Mouse (Mus musculus) limb, embryonic 15.5 days (tissue): Measurements from ENCODE around the gene Herpud1. TPM values are rescaled to one million over a fixed set of nuclear protein-coding genes. Genes with fewer than 3 reads are reported as not detected.

Source experiments
- ATAC-seq: fragments of 200-750 bp; cut with Nextera tagmentation; 2 replicates; pipeline ENCODE4 v1.8.0; 2017; ENCODE audit warnings: low read depth, moderate TSS enrichment; ENCODE audit not compliant: insufficient number of reproducible peaks, low FRiP score, low TSS enrichment
- H3K27ac ChIP-seq: fragments of 300-500 bp; sonication (generic); 2 replicates; pipeline ENCODE4 v1.5.1; 2015; ENCODE audit warnings: moderate library complexity, mild to moderate bottlenecking, inconsistent platforms
- H3K27me3 ChIP-seq: fragments of 300-500 bp; sonication (generic); 2 replicates; pipeline ENCODE4 v1.6.1; 2015; ENCODE audit warnings: inconsistent platforms
- H3K36me3 ChIP-seq: fragments of 300-500 bp; sonication (generic); 2 replicates; pipeline ENCODE4 v1.6.1; 2015; ENCODE audit warnings: inconsistent platforms
- H3K4me1 ChIP-seq: fragments of 300-500 bp; sonication (generic); 2 replicates; pipeline ENCODE4 v1.6.1; 2015; ENCODE audit warnings: inconsistent platforms
- H3K4me2 ChIP-seq: fragments of 300-500 bp; sonication (generic); 2 replicates; pipeline ENCODE4 v1.6.1; 2015; ENCODE audit warnings: mild to moderate bottlenecking, inconsistent platforms
- H3K4me3 ChIP-seq: fragments of 300-500 bp; sonication (generic); 2 replicates; pipeline ENCODE4 v1.5.1; 2015; ENCODE audit warnings: mild to moderate bottlenecking, inconsistent platforms
- H3K9ac ChIP-seq: fragments of 300-500 bp; sonication (generic); 2 replicates; pipeline ENCODE4 v1.6.1; 2015; ENCODE audit warnings: inconsistent platforms
- H3K9me3 ChIP-seq: fragments of 300-500 bp; sonication (generic); 2 replicates; pipeline ENCODE4 v1.6.1; 2016; ENCODE audit warnings: inconsistent platforms
- WGBS: fragments of 180-500 bp; shearing (Covaris S2); methylation state at CpG from one replicate; pipeline ENCODE4 v1.1.7; 2015; 5-methylcytosine and 5-hydroxymethylcytosine counted together
- polyA plus RNA-seq: library from polyadenylated mRNA; unstranded; fragments of >200 nt; fragmentation: Nextera tagmentation; extraction: Ambion mirVana; gene quantifications from 2 replicates; pipeline ENCODE4 v1.2.1, GENCODE M21; 2015

Gene Herpud1
- polyA plus RNA-seq, 1 experiment from 2014 or later = 97.6 TPM

DNA sequence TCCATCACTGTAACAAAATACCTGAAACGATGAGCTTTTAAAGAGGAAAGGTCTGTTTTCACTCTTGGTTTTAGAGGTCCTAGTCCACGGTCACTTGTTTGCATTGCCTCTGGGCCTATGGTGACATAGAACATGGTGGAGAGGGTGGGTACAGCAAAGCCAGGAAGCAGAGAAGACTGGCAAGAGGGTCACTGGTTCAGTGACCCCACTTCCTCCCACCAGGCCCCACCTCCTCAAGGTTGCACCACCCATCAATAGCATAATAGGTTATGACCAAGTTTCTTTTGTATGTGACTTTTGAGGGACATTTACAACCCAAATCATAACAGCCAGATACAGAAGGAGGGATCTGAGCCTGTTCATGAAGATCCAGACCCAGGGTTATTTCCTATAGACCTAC, 9.7 kb upstream of the Herpud1 start:
- Histone ChIP-seq H3K27me3 (no peaks in the 10 kb centered on the region), H3K4me2 (no peak overlapping the region), H3K4me1 (peaks cover 10% of the 10 kb centered on the region), H3K36me3 (no peaks in the 10 kb centered on the region), H3K9ac (no peak overlapping the region), H3K9me3 (no peaks in the 10 kb centered on the region), H3K4me3 (no peak overlapping the region), H3K27ac (no peak overlapping the region)
- ATAC-seq = no peak
- 84% methylated on average over 2 of the region's 2 CpGs for WGBS

DNA sequence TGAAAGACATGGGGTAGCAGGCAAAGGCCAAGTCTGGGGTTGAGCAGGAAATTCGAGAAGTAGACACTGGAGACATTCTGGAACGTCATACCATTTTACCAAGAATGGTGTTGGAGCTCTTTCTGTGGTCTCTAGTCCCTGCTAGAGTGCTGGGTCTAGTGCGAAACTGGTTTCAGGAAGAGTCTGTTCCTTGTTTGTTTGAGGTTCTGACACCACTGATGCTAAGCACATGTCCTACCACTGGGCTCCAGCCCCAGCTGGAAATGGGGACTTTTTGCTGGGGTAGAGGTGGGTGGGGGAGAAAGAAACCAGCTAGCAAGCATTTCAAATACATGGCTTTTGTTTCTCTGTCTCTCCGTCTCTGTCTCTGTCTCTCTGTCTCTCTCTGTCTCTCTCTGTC, 9.2 kb upstream of the Herpud1 start:
- ATAC-seq = no peak
- peaks cover 10% of the 10 kb centered on the region for H3K4me1 ChIP-seq
- H3K9ac ChIP-seq = no peak overlapping the region
- no peak overlapping the region for H3K27ac ChIP-seq
- 78% methylated on average over 4 of the region's 4 CpGs for WGBS
- H3K27me3 ChIP-seq = no peaks in the 10 kb centered on the region
- no peak overlapping the region for H3K4me3 ChIP-seq
- no peaks in the 10 kb centered on the region for H3K36me3 ChIP-seq
- no peaks in the 10 kb centered on the region for H3K9me3 ChIP-seq
- H3K4me2 ChIP-seq = no peak overlapping the region

DNA sequence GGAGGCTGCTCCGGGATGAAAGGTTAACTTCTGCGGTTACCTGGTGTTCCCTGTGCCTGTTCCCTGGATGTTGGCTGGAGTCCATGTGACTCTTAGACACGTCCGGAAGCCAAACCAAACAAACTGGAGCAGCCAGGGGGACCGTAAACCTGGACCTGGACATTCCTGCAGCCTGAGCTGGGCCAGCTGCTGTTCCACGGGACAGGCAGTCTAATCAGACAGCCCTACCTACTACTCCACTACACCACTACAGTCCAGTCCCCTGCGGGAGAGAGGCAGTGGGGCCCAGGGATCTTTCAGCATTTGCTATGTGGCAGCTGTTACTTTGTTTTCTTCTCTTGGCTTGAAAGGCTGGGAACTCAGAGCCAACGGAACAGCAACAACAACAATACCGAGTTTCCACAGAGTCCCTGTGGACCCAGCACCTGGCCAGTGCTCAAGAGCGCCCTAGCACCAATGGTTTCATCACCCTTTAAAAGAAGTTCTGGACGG, 8.5 kb upstream of the Herpud1 start:
- Histone ChIP-seq H3K4me3 (no peak overlapping the region), H3K9ac (no peak overlapping the region), H3K36me3 (no peaks in the 10 kb centered on the region), H3K9me3 (no peaks in the 10 kb centered on the region), H3K27me3 (no peaks in the 10 kb centered on the region), H3K4me2 (no peak overlapping the region), H3K4me1 (peaks cover 7% of the 10 kb centered on the region), H3K27ac (peak overlapping the region; percentile 14)
- WGBS = 31% methylated on average over 11 of the region's 11 CpGs
- no peak for ATAC-seq

DNA sequence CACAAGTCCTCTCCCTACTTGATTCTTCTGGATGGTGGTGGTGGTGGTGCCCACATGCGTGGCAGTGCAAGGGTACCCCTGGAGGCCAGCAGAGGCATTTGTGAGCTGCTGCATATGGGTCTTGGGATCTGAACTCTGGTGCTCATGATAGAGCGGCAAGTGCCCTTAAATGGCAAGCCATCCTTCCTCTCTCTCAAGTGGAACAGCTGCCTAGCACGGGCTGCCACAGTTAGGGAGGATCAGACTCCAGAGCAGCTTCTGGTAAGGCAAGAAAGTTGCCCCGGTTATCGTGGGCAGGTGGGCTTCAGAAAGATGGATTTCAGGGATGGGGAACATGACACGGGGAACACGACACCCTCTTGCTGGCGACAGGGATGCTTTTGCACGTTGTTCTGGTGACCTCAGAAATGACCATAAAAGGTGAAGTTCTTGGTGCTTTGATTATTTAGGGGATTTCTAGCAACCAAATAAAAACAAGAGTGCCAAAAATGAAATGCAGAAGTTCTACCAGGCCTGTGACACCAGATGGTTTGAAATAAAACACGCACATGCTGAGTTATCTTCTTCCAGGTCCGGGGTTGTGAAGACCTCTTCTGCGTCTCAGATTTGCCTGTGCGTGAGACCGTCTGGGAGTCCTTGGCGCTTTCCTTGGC, 7.3 kb upstream of the Herpud1 start:
- Histone ChIP-seq H3K36me3 (no peaks in the 10 kb centered on the region), H3K4me3 (no peak overlapping the region), H3K4me2 (no peak overlapping the region), H3K9me3 (no peaks in the 10 kb centered on the region), H3K4me1 (peaks cover 7% of the 10 kb centered on the region), H3K27ac (no peak overlapping the region), H3K9ac (no peak overlapping the region), H3K27me3 (no peaks in the 10 kb centered on the region)
- no peak for ATAC-seq
- WGBS = 77% methylated on average over 15 of the region's 15 CpGs

DNA sequence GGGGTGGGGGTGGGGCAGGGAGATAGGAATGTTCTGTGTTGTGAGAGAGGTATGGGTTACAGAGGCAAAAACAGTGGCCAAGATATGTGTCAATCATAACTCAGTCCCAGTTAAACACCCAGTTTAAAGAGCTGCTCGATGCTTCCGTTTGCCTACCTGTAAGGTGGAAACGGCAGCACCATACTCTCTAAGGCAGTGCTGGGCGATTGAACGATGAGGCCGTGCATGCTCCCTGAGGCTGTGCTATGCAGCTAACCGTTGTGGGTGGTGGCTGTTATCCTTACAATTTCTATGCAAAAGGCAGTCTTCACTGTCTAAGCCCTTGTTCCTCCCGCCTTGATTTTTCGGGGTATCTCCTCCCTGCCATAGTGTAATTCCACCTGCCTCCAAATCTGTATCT, 6.6 kb upstream of the Herpud1 start:
- WGBS = 91% methylated on average over 9 of the region's 9 CpGs
- Histone ChIP-seq H3K4me2 (no peak overlapping the region), H3K4me1 (peaks cover 7% of the 10 kb centered on the region), H3K9me3 (no peaks in the 10 kb centered on the region), H3K36me3 (no peaks in the 10 kb centered on the region), H3K27ac (no peak overlapping the region), H3K4me3 (no peak overlapping the region), H3K9ac (no peak overlapping the region), H3K27me3 (no peaks in the 10 kb centered on the region)
- no peak for ATAC-seq

DNA sequence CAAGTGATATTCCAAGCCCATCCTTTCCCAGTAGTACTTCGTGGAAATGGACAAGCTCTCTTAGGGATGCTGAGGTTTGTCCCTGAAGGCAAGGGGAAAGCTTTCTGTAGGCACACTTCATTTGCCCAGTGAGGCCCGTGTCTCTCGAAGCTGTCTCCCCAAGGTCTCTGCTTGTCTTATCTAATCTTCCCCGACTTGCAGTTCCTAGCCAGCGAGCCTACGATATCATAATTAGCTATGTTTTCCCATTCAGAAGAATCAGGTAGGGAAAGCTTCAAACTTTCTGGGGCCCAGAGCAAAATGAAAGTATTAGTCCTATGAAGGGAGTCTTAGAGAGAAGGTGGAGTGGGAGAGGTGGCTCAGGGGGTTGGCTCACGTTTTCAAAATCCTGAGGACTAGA, 2.1 kb upstream of the Herpud1 start:
- H3K4me1 ChIP-seq = peaks cover 12% of the 10 kb centered on the region; the same call in 1 of the 2 replicates
- WGBS = 90% methylated on average over 7 of the region's 7 CpGs
- H3K9ac ChIP-seq = no peak overlapping the region
- no peak overlapping the region for H3K4me3 ChIP-seq
- H3K9me3 ChIP-seq = no peaks in the 10 kb centered on the region
- ATAC-seq = no peak
- no peak overlapping the region for H3K27ac ChIP-seq
- no peaks in the 10 kb centered on the region for H3K36me3 ChIP-seq
- no peaks in the 10 kb centered on the region for H3K27me3 ChIP-seq
- no peak overlapping the region for H3K4me2 ChIP-seq

DNA sequence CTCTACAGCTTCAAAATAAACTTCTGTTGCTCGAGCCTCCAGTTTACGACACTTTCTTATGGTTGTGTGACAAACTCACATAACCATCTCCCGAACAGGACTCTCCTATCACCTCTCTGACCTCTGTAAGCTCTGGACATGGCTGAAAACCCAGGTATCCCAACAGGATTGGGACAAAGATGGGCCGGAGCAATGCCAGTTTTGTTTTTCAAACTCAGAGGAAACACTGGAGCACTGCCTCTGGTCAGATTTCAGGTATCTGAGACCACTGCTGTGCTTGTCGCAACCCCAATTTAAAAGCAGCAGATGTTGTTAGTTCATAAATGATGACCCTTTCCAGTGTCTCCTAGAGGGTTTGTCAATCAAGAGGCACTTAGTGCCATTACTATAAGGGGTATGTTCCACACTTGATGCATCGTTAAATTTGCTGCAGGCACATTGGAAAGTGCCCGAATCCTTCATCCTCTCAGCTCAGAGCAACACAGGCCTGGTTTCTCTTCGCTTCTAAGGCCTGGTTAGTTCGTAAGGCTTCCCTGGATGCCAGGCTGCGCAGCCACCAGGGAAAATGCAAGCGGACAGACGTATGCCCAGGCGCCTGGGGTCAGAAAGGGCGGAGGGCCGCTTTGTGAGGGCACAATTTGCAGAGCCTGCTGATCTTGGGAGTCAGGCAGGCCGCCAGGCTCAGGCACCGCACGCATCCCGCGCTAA, 578 bp upstream of the Herpud1 start:
- Histone ChIP-seq H3K27ac (peak overlapping the region; percentile 89), H3K9ac (peak overlapping the region; percentile 88), H3K4me1 (peaks cover 12% of the 10 kb centered on the region; the same call in 1 of the 2 replicates), H3K4me3 (peak overlapping the region; percentile 88), H3K4me2 (peak overlapping the region; percentile 89), H3K27me3 (no peaks in the 10 kb centered on the region), H3K36me3 (peaks cover 15% of the 10 kb centered on the region), H3K9me3 (no peaks in the 10 kb centered on the region)
- WGBS = 20% methylated on average over 20 of the region's 20 CpGs
- no peak for ATAC-seq

DNA sequence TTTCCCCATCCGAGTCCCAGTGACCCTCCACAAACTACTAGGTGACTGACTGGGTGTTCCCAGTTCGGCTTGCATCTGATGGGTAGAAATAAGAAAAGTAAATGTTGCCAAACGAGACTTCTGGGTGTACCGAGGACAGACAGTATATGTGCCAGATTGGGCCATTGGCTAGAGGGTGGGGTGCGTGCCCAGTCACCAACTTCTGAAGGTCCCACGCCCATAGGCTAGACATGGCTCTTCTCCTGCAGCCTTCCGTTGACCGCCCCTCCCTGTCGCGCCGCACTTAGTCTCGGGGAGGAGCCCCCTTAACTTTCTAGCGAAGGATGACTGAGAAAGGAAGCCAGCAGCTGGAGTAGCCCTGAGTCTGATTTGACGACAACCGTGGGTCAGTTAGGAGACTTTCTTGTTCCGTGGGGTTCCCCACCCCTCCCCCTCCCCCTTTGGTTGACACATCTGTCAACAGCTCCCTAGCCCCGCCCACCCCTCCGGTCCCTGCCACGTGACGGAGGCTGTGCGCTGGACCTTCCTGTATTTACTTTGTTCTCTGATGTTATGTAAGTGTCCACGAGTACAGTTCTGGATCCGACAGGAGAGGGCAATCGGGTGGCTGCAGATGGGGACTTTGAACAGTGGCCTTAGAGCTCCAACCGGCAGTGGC, 918 bp downstream of the Herpud1 start:
- H3K9me3 ChIP-seq = no peaks in the 10 kb centered on the region
- H3K4me2 ChIP-seq = peak overlapping the region; percentile 89
- peaks cover 30% of the 10 kb centered on the region for H3K36me3 ChIP-seq
- peak; percentile 37; the same call in 1 of the 2 replicates for ATAC-seq
- H3K9ac ChIP-seq = peak overlapping the region; percentile 88
- H3K4me1 ChIP-seq = peaks cover 12% of the 10 kb centered on the region; the same call in 1 of the 2 replicates
- H3K27ac ChIP-seq = peak overlapping the region; percentile 89
- no peaks in the 10 kb centered on the region for H3K27me3 ChIP-seq
- H3K4me3 ChIP-seq = peak overlapping the region; percentile 88
- WGBS = under 1% methylated on average over 25 of the region's 25 CpGs

DNA sequence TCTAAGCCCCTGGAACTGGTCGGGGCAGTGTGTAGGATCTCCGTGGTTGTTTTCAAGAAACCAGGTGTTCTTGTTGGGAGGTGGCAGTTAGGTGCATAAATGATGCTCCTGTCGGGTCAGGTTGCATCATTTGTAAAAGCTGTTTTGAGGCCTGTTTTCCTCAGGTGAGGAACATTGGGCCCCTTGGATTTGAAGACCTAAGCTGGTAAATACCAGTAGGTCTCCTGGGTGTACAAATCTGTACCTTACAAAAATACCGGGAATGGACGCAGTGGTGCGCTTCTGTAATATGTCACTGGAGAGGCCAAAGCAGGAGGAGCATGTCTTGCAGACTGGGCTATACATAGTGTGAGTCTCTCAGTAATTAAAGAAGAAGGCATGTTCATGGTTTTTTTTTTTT, 1.5 kb downstream of the Herpud1 start:
- Histone ChIP-seq H3K36me3 (peaks cover 36% of the 10 kb centered on the region), H3K4me2 (peak overlapping the region; percentile 89), H3K27ac (peak overlapping the region; percentile 89; the same call in 1 of the 2 replicates), H3K9ac (no peak overlapping the region), H3K27me3 (no peaks in the 10 kb centered on the region), H3K4me3 (peak overlapping the region; percentile 88), H3K4me1 (peaks cover 12% of the 10 kb centered on the region; the same call in 1 of the 2 replicates), H3K9me3 (no peaks in the 10 kb centered on the region)
- 21% methylated on average over 6 of the region's 6 CpGs for WGBS
- ATAC-seq = no peak

DNA sequence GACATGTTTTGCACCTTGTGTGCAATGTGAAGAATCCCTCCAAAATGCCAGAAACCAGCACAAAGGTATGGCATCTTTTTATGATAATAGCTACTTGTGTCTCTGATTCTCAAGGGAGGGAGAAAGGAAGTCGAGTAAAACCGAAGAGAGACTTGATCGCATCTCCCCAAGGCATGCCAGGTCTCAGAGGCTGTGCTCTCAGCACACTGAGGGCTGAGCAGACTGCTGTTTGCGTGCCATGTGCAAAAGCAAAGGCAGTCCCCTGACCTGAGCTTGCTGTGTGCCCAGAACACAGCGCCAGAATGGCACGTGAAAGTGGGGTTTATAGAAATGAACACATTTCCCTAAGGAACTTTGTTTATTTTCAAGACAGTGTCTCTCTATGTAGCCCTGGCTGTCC, 3.3 kb downstream of the Herpud1 start:
- H3K4me1 ChIP-seq = peaks cover 12% of the 10 kb centered on the region; the same call in 1 of the 2 replicates
- no peak overlapping the region for H3K4me2 ChIP-seq
- no peaks in the 10 kb centered on the region for H3K27me3 ChIP-seq
- no peak overlapping the region for H3K4me3 ChIP-seq
- ATAC-seq = no peak
- H3K9me3 ChIP-seq = no peaks in the 10 kb centered on the region
- no peak overlapping the region for H3K9ac ChIP-seq
- H3K27ac ChIP-seq = no peak overlapping the region
- 81% methylated on average over 6 of the region's 6 CpGs for WGBS
- peaks cover 52% of the 10 kb centered on the region for H3K36me3 ChIP-seq

DNA sequence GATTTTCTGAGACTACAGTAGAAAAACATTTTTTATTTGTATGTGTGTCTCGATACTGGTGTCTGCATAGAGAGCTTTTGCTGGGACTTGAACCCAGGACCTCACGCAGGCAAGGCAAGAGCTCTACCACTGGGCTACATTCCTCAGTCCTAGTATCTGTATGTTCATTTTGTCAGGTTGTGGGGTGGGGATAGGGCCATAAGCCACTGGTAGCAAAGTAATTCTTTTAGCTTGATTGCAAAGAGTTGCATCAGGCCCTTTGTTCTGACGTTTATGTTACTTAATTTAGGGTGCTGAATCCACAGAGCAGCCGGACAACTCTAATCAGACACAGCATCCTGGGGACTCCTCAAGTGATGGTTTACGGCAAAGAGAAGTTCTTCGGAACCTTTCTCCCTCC, 4.2 kb downstream of the Herpud1 start:
- H3K36me3 ChIP-seq = peaks cover 61% of the 10 kb centered on the region
- WGBS = 93% methylated on average over 6 of the region's 6 CpGs

DNA sequence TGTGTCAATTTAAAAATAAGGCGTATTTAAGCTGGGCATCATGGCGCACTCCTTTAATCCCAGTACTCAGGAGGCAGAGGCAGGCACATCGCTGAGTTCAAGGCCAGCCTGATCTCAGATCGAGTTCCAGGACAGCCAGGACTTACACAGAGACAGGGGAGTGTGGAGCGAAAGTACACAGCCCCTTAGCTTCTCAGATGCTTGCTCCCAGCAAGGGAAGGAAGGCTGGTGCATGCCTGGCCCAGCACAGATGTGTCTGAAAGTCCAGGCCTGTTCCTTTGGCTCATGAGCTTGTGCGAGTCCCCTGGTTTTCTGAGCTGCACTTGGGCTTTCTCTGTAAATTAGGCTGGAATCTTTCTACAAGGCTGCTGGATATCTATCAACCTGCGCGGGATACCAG, 4.7 kb downstream of the Herpud1 start:
- ATAC-seq = no peak
- WGBS = 95% methylated on average over 8 of the region's 8 CpGs
- H3K9me3 ChIP-seq = no peaks in the 10 kb centered on the region
- H3K4me3 ChIP-seq = no peak overlapping the region
- no peak overlapping the region for H3K4me2 ChIP-seq
- no peak overlapping the region for H3K9ac ChIP-seq
- peaks cover 7% of the 10 kb centered on the region; the same call in 1 of the 2 replicates for H3K4me1 ChIP-seq
- no peaks in the 10 kb centered on the region for H3K27me3 ChIP-seq
- H3K36me3 ChIP-seq = peaks cover 65% of the 10 kb centered on the region
- no peak overlapping the region for H3K27ac ChIP-seq

More for the DNA sequence above, 4.2 kb downstream of the Herpud1 start:
- H3K9me3 ChIP-seq = no peaks in the 10 kb centered on the region
- H3K27ac ChIP-seq = no peak overlapping the region
- peaks cover 11% of the 10 kb centered on the region; the same call in 1 of the 2 replicates for H3K4me1 ChIP-seq
- no peaks in the 10 kb centered on the region for H3K27me3 ChIP-seq
- no peak overlapping the region for H3K4me3 ChIP-seq
- no peak overlapping the region for H3K9ac ChIP-seq
- H3K4me2 ChIP-seq = no peak overlapping the region
- no peak for ATAC-seq
